Mouse (Mus musculus) A20 (cell line): ENCODE results near the gene Nol8.

Source experiments
- DNase-seq: peaks from one replicate; pipeline ENCODE4 v3.0.0-alpha.2; 2011; ENCODE audit warnings: low read depth, low spot score

Gene Nol8

GRCm38 (mm10) chr13:49684266-49684665 lies 31.4 kb downstream of the Nol8 start:
- DNase-seq = no peak

- DNase-seq = no peak
Measured at GRCm38 (mm10) chr13:49691056-49691455, 38.2 kb downstream of the Nol8 start.

GRCm38 (mm10) chr13:49703216-49703779 lies 50.4 kb downstream of the Nol8 start:
- no peak for DNase-seq

- no peak for DNase-seq
Measured at GRCm38 (mm10) chr13:49706032-49706690, 53.3 kb downstream of the Nol8 start.

- DNase-seq = no peak
Measured at GRCm38 (mm10) chr13:49708311-49708710, 55.4 kb downstream of the Nol8 start.

- no peak for DNase-seq
Measured at GRCm38 (mm10) chr13:49712047-49712721, 59.3 kb downstream of the Nol8 start.

- no peak for DNase-seq
Measured at GRCm38 (mm10) chr13:49719310-49719709, 66.4 kb downstream of the Nol8 start.
